Mouse (Mus musculus) kidney, postnatal 4 days (tissue): Measurements from ENCODE around the gene Dact3.

ENCODE experiments used
- DNase-seq, 2 experiments: peaks; one replicate each; pipeline ENCODE4 v3.0.0; 2021; ENCODE audit warnings: mixed read lengths in 2 of 2

Dact3 gene

DNA sequence AGATGAGACGGTGACA is at the start of gene Dact3:
Dact3 (plus strand) TSS at position 8 of the 16 bp plus-strand sequence.
- no peak for DNase-seq

DNA sequence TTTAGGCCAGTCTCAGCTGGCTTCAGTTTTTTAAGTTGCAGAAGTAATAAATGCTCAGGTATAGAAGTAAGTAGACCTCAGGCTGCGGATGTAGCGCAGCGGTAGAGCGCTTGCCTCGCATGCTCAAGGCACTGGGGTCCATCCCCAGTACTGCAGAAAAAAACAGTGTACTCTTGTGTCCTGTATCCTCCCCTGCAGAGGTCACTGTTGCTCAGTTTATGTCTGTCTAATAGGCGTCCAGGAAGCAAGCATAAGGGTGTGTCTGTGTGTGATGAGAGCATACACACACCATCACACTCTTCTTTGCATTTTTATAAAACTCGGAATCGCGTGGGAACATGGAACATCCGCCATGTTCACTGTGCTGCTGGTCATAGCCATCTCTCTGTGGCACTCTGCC is 49.3 kb upstream of the Dact3 start:
- DNase-seq = peak in 1 of 2 experiments; percentile 39

DNA sequence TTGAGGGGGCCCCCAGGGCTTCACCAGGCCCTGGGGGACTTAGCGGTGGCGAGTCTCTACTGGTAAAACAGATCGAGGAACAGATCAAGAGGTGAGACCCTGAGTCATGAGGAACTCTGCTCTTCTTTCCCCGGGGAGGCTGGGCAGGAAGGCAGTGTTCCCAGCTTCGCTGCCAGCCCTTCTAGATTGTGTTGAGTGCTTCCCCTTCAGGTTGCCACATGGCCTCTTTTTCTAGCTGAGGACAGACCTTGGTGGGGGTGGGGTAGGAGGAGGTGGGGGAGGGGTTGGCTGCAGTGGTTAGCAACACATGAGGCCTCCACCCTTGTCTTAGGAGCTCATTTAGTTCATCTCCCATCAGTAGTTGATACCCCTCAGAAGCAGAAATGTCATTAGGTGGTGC is 48.5 kb upstream of the Dact3 start:
- no peak for DNase-seq

DNA sequence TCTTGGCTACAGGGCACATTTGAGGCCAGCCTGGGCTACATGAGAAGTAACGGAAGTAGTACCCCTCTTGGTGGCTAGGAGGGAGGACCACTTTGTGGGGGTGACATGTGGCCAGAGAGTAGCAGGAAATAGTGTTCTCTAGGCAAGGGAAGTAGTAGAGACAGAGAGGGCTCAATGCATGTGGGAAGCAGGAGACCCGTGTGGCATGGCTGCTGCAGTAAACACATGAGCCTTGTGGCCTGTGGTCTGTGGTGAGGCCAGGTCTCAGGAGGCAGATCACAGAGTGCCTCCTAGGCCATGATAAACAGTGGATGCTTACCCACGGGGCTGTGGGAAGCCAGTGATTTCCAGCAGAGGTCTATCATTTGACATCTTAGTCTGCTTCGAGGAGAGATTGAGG is 47.8 kb upstream of the Dact3 start:
- DNase-seq = no peak

DNA sequence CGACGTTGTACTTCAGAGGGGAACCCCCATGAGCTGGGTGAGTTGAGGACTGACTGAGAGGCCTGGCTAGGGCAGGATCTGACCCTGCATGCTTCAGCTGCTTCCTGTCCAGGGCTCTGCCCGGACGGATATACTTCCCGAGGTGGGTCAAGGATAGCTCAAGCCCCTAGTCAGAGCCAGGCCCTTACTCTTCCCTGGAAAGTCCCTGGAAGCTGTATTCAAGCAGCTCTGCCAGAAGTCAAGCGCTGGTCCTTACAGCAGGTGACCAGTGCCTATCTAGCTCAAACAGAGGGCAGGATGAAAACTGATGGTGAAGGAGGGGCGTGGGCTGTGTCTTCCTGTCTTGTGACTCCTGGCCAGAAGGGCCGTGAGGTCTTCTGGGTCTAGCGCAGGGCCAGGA is 44.7 kb upstream of the Dact3 start:
- peak in 1 of 2 experiments; percentile 26 for DNase-seq

DNA sequence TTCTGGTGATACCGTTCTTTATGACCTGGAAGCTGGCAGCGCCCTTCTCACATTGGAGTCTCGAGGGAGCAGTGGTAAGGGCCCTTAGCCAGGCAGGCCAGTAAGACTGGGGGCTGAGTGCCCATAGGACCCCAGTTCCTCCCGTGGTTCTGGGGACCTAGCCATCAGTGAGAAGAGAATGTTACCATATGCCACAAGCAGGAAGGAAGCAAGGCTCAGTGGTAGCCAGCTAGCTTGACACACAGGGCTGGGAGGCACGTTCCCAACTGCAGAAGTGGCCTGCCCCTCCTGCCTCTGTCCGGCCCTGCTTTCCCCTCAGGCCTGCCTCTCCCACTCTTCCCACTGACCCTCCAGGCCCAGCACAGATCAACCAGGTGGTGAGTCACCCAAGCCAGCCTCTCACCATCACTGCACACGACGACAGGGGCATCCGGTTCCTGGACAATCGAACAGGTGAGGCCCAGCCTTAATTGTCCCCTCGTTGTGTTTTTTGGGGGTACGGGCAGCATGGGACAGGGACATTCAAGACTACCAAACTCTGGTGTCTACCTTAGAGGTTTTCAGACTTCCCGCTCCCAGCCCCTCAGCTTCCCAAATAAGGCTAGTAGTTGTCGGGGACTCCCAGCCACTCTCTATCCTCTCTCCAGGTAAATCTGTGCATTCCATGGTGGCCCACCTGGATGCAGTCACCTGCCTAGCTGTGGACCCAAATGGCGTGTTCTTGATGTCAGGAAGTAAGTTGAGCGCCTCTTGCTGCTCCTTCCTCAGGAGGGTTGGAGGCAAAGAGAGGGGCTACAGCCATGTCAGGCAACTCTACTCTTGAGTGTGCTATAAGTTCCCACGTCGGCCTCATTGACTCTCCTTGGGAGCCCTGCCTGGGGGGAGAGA is 37.0 kb upstream of the Dact3 start:
- no peak for DNase-seq

DNA sequence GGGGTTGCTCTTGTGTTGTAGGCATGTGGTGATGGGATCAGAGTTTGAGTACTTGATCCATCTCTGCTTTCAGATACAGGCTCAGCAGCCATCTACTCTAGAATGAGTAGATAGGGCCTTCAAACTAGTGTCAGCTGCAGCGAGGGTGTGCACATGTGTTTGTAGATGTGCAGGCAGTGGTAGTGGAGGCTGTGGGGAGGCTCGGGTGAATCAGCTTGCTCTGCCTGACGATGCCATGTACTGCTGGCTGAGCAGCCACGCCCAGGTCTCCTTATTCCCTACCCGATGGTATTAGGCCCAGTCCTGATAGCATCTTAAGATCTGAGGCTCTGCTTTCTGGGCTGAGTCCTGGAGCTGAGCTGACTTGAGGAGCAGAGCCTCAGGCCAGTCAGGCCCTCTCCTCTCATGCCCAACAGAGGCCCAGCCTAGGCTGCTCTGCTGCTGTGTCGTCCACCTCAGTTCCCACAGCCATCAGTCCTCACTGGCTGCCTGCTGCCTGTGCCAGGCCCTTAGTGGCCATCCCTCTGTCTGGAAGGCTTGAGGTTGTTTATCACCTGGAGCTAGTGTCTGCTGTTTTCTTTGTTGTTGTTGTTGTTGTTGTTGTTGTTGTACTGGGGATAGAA is 36.2 kb upstream of the Dact3 start:
- DNase-seq = no peak

DNA sequence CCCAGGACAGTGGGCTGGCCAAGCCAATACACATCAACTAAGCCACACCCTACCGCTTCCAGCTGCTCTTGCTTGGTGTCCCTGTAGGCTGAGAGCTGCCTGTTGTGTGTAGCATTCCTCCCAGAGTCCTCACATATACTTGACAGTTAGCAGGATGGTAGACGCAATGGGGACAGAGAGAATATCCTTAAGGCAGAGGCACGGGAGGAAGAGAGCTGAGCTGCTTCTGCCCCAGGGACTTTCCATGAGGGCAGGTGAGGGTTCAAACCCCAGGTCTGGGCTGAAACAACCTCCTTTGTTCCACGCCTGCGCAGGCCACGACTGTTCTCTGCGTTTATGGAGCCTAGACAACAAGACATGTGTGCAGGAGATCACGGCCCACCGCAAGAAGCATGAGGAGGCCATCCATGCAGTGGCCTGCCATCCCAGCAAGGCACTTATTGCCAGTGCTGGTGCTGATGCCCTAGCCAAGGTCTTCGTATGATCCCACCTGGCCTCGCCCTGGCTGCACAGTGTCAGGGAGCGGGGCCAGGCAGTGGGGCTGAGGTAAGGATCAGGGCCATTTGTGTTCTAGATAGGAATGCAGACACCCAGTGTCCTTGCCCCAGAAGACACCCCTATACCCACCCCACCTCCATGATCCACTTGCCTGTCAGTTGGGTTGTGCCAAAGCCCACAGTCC is 35.5 kb upstream of the Dact3 start:
- no peak for DNase-seq

DNA sequence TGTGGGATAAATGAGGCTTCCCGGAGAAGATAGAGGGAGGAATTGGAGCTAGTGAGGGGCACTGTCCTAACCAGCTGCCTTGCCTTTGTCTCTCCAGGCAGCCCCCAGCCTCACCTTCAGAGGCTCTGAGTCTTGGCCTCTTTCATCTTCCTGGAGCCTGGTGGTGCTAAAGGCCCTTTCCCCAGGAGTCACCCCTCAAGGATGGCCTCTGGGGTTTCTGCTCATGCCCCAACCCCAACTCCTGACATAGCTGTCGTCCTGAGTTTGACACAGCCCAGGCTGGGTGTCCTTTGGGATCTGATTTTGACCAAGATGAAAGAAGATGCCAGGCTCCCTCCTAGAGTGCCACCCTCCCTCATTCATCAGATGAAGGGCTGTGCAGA is 35.0 kb upstream of the Dact3 start:
- DNase-seq = no peak

DNA sequence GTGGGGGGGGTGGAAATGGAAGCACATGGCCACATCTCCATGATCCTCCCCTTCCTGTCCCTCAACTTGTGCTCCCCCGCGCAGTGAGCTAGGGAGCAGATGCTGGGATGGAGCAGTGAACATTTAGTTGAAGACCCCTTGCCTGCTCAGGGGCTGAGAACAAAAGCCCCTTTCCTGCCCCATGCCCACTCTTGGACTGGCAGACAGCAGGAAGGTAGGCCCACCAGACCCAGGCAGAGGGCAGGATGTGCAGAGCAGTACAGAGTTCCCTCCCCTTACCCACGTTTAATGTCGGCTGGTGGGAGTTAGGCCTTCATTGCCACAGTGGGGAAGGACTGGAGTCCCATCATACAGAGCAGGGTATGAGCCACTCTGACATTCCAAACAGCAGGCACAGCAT is 34.0 kb upstream of the Dact3 start:
- no peak for DNase-seq

DNA sequence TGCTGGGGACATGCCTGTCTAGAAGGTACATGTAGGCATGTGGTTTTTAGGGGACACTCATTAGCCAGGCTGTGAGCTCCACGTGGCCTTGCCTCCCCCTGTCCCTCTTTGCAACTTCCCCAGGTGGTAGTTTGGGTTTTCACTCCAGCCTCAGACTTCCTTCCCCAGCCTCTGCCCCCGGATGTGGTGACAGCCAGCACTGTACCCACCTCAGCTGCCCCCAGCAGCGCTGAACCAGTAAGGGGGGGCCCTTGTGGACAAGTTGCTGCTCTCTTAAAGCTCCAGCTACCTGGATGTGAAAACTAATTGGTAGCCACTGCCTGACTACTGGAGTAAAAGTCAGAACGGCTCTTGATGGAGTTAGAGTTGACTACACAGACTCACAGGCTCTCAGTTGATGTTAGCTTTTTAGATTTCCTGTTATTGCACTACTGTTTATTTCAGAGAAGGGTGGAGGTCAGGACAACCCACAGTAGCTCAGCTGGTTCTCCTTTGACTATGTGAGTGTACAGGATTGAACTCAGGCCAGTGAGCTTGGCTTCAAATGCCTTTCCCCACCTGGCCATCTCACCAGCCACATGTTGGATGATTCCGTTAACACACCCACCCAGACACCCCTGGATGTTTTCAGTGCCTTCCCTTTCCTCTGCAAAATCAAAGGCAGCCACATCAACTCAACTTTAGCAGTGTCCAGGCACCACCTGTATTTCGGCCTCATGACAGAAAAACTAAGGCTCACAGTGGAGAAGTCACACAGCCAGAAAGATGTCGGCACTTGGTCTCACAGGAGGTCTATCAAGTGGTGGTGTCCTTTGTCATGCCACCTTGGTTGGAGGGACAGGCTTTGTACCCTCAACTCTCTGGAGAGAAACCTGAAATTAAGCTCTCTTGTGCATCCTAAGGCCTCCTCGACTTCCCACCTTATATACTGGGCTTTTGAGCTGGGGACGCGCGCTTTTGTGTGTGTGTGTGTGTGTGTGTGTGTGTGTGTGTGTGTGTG is 33.3 kb upstream of the Dact3 start:
- peak in 1 of 2 experiments; percentile 27 for DNase-seq

DNA sequence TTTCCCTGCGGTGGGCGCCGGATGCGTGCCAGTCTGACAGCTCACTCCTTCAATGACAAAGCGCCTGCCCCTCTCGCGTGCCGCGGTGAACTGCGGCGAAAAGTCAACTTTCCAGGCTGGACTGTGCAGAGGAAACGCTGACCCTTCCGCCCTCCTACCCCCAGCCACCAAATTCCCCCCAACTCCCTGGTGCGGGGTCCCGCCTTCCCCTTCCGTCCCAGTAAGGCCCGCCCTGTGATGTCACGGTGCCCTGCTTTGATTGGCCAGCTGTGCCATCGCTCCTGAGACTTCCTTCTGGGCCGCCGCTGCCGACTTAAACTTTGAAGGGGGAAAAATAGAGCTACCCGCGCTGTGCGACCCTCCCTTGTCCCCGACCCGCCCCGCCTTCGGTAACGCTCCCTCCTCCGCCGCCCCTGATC is 32.5 kb upstream of the Dact3 start, which contains the start of gene Prkd2:
Prkd2 (plus strand) TSS at position 258 of the 419 bp plus-strand sequence.
- peak; percentile 96 for DNase-seq

DNA sequence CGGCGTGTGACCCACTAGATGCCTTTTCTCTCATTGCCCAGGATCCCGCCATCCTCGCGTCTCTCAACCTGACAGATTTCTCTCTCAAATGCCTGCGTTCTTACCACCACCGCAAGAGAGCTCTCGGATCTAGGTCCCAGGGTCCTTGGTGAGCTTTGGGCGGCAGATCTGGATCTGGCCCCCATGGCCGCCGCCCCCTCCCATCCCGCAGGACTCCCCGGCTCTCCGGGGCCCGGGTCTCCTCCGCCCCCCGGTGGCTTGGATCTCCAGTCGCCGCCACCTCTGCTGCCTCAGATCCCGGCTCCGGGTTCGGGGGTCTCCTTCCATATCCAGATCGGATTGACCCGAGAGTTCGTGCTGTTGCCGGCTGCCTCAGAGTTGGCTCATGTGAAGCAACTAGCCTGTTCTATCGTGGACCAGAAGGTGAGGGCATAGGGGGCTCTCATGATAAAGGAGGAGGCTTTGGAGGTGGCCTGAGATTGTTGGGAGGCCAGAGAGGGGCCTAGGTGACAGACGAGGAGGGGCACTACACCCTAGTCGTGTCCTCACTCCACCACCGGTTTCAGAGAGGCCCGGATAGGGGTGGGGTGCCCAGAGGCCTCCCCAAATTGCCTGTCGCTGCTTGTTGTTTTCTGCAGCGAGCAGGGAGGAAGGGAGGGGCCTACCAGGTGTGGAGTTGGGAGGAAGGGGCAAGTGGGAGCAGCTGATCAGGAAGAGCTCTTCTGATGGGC is 31.5 kb upstream of the Dact3 start:
- DNase-seq = peak; percentile 34 to 51

DNA sequence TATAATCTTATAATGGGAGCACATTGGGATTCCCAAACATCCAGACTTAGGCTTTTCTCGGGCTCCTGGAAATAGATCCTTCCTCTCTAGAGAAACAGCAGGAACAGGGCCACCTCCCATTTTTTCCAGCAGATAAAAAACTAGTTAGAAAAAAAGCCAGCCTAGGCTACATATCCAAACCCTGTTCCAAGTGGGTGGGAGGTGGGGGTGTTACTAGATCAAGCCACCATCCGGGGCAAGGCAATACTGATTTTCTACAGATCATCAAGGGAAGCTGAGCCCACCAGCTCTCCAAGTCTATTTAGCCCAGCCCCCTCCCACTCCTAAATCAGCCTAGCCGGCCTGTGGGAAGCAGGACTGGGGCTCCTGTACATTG is 30.4 kb upstream of the Dact3 start:
- DNase-seq = peak in 1 of 2 experiments; percentile 23

DNA sequence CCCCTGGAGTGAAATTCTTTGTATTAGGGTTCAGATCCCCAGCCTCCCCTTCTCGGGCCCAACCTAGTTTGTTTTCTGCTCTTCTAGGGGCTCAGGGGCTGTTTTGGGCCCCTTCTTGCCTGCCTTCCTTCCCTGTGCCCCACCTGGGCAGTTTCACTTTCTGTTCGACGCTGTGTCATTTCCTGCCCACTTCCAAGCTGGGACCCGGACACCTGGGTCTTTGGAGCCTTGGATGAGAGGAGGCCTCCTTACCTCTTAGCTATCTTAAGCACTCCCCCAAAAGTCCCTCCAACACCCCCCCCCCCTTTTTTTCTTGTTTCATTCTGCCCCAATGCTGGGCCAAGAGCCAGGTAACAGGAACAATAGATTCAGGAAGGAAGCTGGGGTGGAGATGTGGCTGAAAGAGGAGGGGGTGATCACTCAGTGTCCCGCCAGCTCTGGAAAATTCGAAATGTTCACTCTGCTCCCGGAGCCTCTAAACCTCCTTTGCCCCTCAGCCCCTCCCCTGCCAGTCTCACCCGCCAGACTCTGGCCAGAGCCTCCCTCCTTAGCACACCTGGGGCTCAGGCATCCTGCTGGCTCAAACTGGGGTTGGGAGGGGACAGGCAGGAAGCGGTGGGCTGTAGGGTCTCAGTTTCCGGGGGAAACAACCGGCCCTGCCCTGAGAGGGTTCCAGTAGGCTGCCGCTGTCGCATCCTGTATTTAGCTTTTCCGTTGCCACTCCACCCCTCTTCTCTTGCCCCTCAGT is 29.9 kb upstream of the Dact3 start:
- peak; percentile 49 to 67 for DNase-seq

DNA sequence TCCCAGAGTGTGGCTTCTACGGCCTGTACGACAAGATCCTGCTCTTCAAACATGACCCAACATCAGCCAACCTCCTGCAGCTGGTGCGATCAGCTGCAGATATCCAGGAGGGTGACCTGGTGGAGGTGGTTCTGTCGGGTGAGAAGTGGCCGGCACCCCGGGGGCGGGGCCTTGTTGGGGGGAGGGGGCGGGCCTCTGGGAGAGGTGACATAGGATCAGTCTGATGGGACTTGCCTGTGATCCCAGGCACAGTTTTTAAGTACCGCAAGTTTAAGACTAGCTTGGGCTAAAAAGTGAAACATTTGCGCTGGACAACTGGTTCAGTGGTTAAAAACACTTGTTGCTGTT is 29.3 kb upstream of the Dact3 start:
- DNase-seq = no peak

DNA sequence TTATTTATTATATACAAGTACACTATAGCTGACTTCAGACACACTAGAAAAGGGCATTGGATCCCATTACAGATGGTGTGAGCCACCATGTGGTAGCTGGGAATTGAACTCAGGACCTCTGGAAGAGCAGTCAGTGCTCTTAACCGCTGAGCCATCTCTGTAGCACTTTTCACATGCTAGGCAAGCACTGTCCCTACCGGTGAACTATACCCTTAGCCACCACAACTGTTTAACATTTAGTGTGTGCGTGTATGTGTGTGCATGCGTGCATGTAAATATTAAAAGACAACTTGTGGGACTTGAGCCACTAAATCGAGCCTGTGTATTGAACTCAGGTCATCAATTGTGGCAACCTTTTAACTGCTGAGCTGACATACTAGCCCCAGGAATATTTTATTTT is 28.3 kb upstream of the Dact3 start:
- DNase-seq = no peak

DNA sequence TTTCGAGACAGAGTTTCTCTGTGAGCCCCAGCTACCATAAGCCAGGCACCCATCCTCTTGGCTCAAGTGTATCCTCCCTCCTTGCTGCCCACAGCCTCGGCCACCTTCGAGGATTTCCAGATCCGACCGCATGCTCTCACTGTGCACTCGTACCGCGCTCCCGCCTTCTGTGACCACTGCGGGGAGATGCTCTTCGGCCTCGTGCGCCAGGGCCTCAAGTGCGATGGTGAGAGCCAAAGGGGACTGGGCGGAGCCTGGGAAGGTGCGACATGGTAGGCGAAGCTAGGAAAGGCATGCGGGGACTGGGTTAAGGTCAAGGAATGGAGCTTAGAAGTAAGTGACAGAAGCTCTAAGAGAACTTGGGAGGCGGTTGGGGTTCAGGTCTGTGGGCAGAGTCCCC is 27.6 kb upstream of the Dact3 start:
- DNase-seq = no peak

DNA sequence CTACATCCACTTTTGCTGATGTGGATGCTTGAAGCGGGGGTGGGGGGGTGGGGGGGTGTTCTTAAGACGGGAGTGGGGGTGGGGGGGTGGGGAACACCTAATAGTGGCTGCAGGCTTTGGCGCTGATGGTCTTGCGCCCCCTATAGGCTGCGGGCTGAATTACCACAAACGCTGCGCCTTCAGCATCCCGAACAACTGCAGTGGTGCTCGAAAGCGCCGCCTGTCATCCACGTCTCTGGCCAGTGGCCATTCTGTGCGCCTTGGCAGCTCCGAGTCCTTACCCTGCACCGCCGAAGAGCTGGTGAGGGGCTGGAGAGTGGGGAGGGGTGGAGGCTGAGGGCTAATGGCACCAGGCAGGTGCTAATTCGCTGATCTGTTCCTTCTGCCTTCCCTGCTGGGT is 26.5 kb upstream of the Dact3 start:
- DNase-seq = peak; percentile 73 to 78

DNA sequence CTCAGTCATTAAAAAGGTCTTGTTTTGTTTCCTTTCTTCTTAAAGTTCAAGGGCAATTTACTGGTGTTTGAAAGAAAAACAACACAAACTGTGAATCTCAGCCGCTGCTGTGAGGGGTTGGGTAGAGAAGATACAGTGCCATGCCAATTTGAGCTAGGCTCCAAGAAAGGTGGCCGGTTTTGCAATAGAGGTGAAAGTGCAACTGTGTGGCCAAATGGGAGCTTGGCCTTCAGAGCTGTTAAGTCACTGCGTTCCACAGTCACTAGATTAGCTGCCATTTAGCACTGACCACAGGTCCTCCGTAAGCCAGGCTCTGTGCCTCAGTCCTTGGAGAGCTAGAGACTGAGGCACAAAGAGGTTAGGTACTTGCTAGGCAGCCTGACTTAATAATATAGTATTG is 23.5 kb upstream of the Dact3 start:
- no peak for DNase-seq

DNA sequence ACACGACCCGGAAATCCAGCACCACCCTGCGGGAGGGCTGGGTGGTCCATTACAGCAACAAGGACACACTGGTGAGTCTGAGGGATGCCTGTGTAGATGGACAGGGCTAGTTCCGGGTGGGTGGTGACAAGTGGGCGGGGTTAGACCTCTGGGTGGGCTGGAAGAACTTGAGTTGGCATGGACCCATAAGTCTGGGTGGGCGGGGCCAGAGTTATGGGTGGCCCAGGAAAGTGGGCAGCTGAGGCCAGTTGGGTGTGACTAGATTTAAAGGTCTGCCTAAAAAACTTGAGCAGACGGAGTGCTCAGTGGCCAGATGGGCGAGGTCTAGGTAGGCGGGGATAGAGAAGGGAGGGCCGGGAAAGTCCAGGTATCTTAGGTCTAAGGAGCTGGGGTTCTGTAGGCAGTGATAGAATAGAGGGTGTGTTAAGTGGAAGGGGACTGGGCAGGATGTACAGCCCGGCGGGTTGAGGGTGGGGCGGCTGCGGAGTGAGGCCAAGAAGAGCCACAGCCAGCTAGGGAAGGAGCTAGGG is 21.8 kb upstream of the Dact3 start:
- DNase-seq = peak; percentile 49 to 65

DNA sequence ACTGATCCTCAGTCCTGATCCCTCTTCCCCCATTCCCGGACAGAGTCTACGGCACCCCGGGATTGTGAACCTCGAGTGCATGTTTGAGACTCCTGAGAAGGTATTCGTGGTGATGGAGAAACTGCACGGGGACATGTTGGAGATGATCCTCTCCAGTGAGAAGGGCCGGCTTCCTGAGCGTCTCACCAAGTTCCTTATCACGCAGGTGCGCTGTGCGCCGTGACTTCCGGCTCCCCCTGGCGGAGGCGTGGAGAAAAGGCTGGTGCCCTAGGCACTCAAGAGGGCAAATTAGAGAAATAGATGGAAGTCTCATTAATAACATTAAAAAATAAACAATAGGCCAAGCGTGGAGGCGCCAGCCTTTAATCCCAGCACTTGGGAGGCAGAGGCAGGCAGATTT is 16.8 kb upstream of the Dact3 start:
- peak; percentile 64 to 72 for DNase-seq
